Mouse (Mus musculus) midbrain, embryonic 14.5 days (tissue): Measurements from ENCODE around the gene P2ry6. TPM values are rescaled to one million over a fixed set of nuclear protein-coding genes. Genes with fewer than 3 reads are reported as not detected.

Source experiments
- ATAC-seq: fragments of 200-750 bp; cut with Nextera tagmentation; 2 replicates; pipeline ENCODE4 v1.8.0; 2017; ENCODE audit warnings: moderate number of reproducible peaks, moderate library complexity; ENCODE audit not compliant: low FRiP score, low TSS enrichment
- DNase-seq: peaks from one replicate; pipeline ENCODE4 v3.0.0-alpha.2; 2015
- H3K27ac ChIP-seq: fragments of 300-500 bp; sonication (generic); replicated peaks from 2 replicates; pipeline ENCODE4 v1.5.1; 2014; ENCODE audit warnings: mild to moderate bottlenecking, low read depth, low read length, moderate library complexity
- H3K27me3 ChIP-seq: fragments of 300-500 bp; sonication (generic); 2 replicates; pipeline ENCODE4 v1.6.1; 2014; ENCODE audit warnings: low read length, control low read depth, mixed read lengths; ENCODE audit not compliant: control insufficient read depth, insufficient read depth
- H3K36me3 ChIP-seq: fragments of 300-500 bp; sonication (generic); 2 replicates; pipeline ENCODE4 v1.6.1; 2014; ENCODE audit warnings: low read length, control low read depth; ENCODE audit not compliant: control insufficient read depth, insufficient read depth
- H3K4me1 ChIP-seq: fragments of 300-500 bp; sonication (generic); 2 replicates; pipeline ENCODE4 v1.6.1; 2014; ENCODE audit warnings: mild to moderate bottlenecking, antibody characterized with exemption, low read length, control low read depth; ENCODE audit not compliant: control insufficient read depth, insufficient read depth
- H3K4me2 ChIP-seq: fragments of 300-500 bp; sonication (generic); 2 replicates; pipeline ENCODE4 v1.6.1; 2014; ENCODE audit warnings: mild to moderate bottlenecking, low read length, moderate library complexity
- H3K4me3 ChIP-seq: fragments of 300-500 bp; sonication (generic); replicated peaks from 2 replicates; pipeline ENCODE4 v1.5.1; 2014; ENCODE audit warnings: low read depth, low read length
- H3K9ac ChIP-seq: fragments of 300-500 bp; sonication (generic); replicated peaks from 2 replicates; pipeline ENCODE4 v1.6.1; 2014; ENCODE audit warnings: mild to moderate bottlenecking, low read length, moderate library complexity
- H3K9me3 ChIP-seq: fragments of 300-500 bp; sonication (generic); 2 replicates; pipeline ENCODE4 v1.6.1; 2016; ENCODE audit warnings: low read length, control low read depth, mixed read lengths; ENCODE audit not compliant: control insufficient read depth
- WGBS: fragments of 180-500 bp; shearing (Covaris S2); extraction: QIAGEN DNeasy Blood & Tissue Kit; methylation state at CpG from one replicate; pipeline ENCODE4 v1.1.7; 2014; 5-methylcytosine and 5-hydroxymethylcytosine counted together
- polyA plus RNA-seq: library from polyadenylated mRNA; unstranded; fragments of >200 nt; fragmentation: Nextera tagmentation; extraction: Ambion mirVana; gene quantifications from 2 replicates; pipeline ENCODE4 v1.2.1, GENCODE M21; 2014

P2ry6 gene
- polyA plus RNA-seq, 1 experiment from 2014 or later = 2.7 TPM

DNA sequence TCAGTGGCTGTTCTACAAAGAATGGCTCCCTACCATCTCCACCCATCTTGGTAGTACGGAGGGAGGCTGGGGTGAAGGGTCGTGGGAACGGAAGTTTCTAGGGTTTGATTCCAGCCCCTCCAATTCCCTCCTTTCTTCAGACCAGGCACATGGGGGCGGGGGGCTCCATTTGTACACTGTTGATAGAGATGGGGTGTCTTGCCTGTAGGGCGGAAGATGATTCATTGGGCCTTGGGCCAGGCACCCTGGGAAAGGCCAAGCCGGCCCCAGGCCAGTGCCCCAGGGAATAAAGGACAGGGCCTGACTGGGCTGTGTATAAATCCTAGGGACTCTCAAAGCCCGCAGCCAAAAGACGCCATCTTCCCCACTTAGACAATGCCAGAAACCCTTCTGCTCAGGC is 66.4 kb downstream of the P2ry6 start:
- Histone ChIP-seq H3K27me3 (no peaks in the 10 kb centered on the region), H3K9ac (no peak overlapping the region), H3K4me2 (no peak overlapping the region), H3K9me3 (no peaks in the 10 kb centered on the region), H3K36me3 (no peaks in the 10 kb centered on the region), H3K27ac (no peak overlapping the region), H3K4me3 (no peak overlapping the region), H3K4me1 (peaks cover 12% of the 10 kb centered on the region)
- WGBS = 80% methylated on average over 8 of the region's 8 CpGs
- DNase-seq (no peak), ATAC-seq (no peak)

GRCm38 (mm10) chr7:100907231-100907630 is 67.2 kb downstream of the P2ry6 start:
- H3K36me3 ChIP-seq = no peaks in the 10 kb centered on the region
- H3K27me3 ChIP-seq = no peaks in the 10 kb centered on the region
- H3K9me3 ChIP-seq = no peaks in the 10 kb centered on the region
- H3K27ac ChIP-seq = no peak overlapping the region
- ATAC-seq = no peak
- no peak overlapping the region for H3K4me2 ChIP-seq
- WGBS = 0% methylated on average over 1 of the region's 1 CpGs
- peaks cover 12% of the 10 kb centered on the region for H3K4me1 ChIP-seq
- H3K4me3 ChIP-seq = no peak overlapping the region
- peak; percentile 86 for DNase-seq
- H3K9ac ChIP-seq = no peak overlapping the region

DNA sequence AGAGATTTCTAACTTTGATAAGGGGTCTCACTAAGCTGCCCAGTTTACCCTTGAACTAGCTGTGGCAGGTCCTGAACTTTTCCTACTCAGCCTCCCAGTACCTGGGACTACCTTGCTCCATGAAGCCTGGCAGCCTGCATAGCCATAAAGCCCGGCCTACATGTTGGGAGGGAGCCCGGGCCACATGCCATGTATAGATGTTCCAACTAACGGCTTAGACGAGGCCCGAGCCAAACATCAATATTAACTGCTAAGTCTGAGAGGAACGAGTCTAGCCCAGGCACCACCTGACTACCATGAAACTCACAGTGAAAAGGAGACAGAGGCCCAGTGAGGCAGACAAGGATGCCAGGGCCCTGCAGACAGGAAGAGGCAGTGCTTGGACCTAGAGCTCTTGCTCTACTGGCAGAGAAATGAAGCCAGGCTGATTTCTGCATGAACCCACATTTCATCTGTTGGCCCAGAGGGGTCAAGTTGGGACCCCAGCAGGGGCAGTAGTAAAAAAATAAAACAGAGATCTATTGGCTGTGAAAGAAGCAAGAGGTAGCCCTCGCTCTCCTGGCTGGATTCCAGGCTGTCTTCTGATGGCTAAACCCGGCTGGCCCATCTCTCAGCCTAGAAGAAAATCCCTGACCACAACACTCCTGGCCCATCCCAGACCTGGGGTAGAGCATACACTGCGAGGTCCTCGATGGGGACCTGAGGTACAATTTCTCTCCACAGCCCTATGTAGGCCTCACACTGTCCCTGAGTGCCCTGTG is 68.2 kb downstream of the P2ry6 start:
- Histone ChIP-seq H3K36me3 (no peaks in the 10 kb centered on the region), H3K27ac (no peak overlapping the region), H3K4me2 (no peak overlapping the region), H3K9me3 (no peaks in the 10 kb centered on the region), H3K4me1 (peaks cover 5% of the 10 kb centered on the region), H3K9ac (no peak overlapping the region), H3K4me3 (no peak overlapping the region), H3K27me3 (no peaks in the 10 kb centered on the region)
- DNase-seq = no peak
- ATAC-seq = no peak
- 94% methylated on average over 10 of the region's 10 CpGs for WGBS

- 89% methylated on average over 7 of the region's 7 CpGs for WGBS
- no peaks in the 10 kb centered on the region for H3K4me1 ChIP-seq
- H3K27me3 ChIP-seq = no peaks in the 10 kb centered on the region
- H3K4me3 ChIP-seq = no peak overlapping the region
- H3K4me2 ChIP-seq = no peak overlapping the region
- H3K36me3 ChIP-seq = no peaks in the 10 kb centered on the region
- ATAC-seq (no peak), DNase-seq (no peak)
- no peaks in the 10 kb centered on the region for H3K9me3 ChIP-seq
- H3K9ac ChIP-seq = no peak overlapping the region
- H3K27ac ChIP-seq = no peak overlapping the region
Measured at GRCm38 (mm10) chr7:100905037-100905436, 69.4 kb downstream of the P2ry6 start.

- no peaks in the 10 kb centered on the region for H3K36me3 ChIP-seq
- WGBS = 94% methylated on average over 5 of the region's 5 CpGs
- ATAC-seq (no peak), DNase-seq (no peak)
- no peak overlapping the region for H3K4me2 ChIP-seq
- no peak overlapping the region for H3K4me3 ChIP-seq
- H3K27ac ChIP-seq = no peak overlapping the region
- H3K9ac ChIP-seq = no peak overlapping the region
- no peaks in the 10 kb centered on the region for H3K9me3 ChIP-seq
- no peaks in the 10 kb centered on the region for H3K27me3 ChIP-seq
- H3K4me1 ChIP-seq = no peaks in the 10 kb centered on the region
Measured at GRCm38 (mm10) chr7:100904612-100905011, 69.8 kb downstream of the P2ry6 start.

GRCm38 (mm10) chr7:100902451-100903137 is 71.9 kb downstream of the P2ry6 start:
- Histone ChIP-seq H3K36me3 (no peaks in the 10 kb centered on the region), H3K9ac (no peak overlapping the region), H3K4me1 (no peaks in the 10 kb centered on the region), H3K27ac (no peak overlapping the region), H3K27me3 (no peaks in the 10 kb centered on the region), H3K4me2 (no peak overlapping the region), H3K4me3 (no peak overlapping the region), H3K9me3 (no peaks in the 10 kb centered on the region)
- no peak for ATAC-seq
- DNase-seq = peak; percentile 55
- 84% methylated on average over 9 of the region's 9 CpGs for WGBS

GRCm38 (mm10) chr7:100897828-100898227 is 76.6 kb downstream of the P2ry6 start:
- DNase-seq (no peak), ATAC-seq (no peak)
- Histone ChIP-seq H3K4me3 (no peak overlapping the region), H3K4me2 (no peak overlapping the region), H3K27me3 (no peaks in the 10 kb centered on the region), H3K27ac (no peak overlapping the region), H3K9ac (no peak overlapping the region), H3K4me1 (peaks cover 18% of the 10 kb centered on the region), H3K9me3 (no peaks in the 10 kb centered on the region), H3K36me3 (no peaks in the 10 kb centered on the region)
- WGBS = 87% methylated on average over 5 of the region's 5 CpGs

- no peaks in the 10 kb centered on the region for H3K27me3 ChIP-seq
- ATAC-seq (peak; percentile 11), DNase-seq (peak; percentile 49)
- H3K36me3 ChIP-seq = no peaks in the 10 kb centered on the region
- peak overlapping the region; percentile 39 for H3K27ac ChIP-seq
- 3% methylated on average over 12 of the region's 12 CpGs for WGBS
- peak overlapping the region; percentile 53 for H3K4me3 ChIP-seq
- H3K9ac ChIP-seq = peak overlapping the region; percentile 78
- peak overlapping the region; percentile 90 for H3K4me2 ChIP-seq
- H3K9me3 ChIP-seq = no peaks in the 10 kb centered on the region
- peaks cover 18% of the 10 kb centered on the region for H3K4me1 ChIP-seq
Measured at GRCm38 (mm10) chr7:100894833-100895226, 79.6 kb downstream of the P2ry6 start.
